Mouse (Mus musculus): ENCODE measurements at regions not wholly inside any gene's neighbourhood (a gene's known extent, or its start where the extent isn't known, plus 50 kb on each side); places are given as distances from the start of the nearest gene placed in this dataset.

- 76% methylated on average over 4 of the region's 4 CpGs for WGBS
- H3K4me1 ChIP-seq (ENCODE audit: control insufficient read depth, insufficient read depth, low read length) = no peaks in the 10 kb centered on the region
- TF ChIP-seq POLR2A (IDR thresholded peaks at IDR 0.05; ENCODE audit: borderline replicate concordance, extremely low read depth, low read depth, low read length) = no peak
- TF ChIP-seq CTCF (IDR thresholded peaks at IDR 0.05; ENCODE audit: insufficient read depth, low read length) = no peak
- no peak for DNase-seq
- H3K4me3 ChIP-seq (replicated peaks; ENCODE audit: extremely low read depth, low read depth, low read length) = no peak overlapping the region
These were observed 283.7 kb downstream of the Meis1 start for GRCm38 (mm10) chr11:18734904-18735664.

DNA sequence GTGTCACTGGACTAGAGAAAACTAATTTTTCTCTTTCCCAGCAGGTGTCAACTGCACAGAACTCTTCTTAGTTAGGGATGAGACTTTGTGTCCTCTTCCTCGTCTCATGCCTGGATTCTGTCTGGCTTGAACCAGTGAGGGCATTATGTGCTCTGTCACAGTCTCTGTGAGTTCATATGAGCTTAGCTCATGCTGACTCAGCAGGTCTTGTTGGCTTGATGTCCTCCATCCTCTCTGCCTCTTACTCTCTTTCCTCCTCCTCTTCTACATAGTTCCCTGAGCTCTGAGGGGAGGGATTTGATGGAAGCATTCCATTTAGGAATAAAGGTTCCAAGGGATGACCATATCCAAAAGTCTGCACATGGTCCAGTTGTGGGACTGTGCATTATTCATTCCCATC lies 284.7 kb downstream of the Meis1 start:
- TF ChIP-seq POLR2A (IDR thresholded peaks at IDR 0.05; ENCODE audit: borderline replicate concordance, extremely low read depth, low read depth, low read length) = no peak
- no peak for TF ChIP-seq CTCF (IDR thresholded peaks at IDR 0.05; ENCODE audit: insufficient read depth, low read length)
- no peak for DNase-seq
- Histone ChIP-seq H3K4me3 (replicated peaks; ENCODE audit: extremely low read depth, low read depth, low read length) (no peak overlapping the region), H3K4me1 (ENCODE audit: control insufficient read depth, insufficient read depth, low read length) (no peaks in the 10 kb centered on the region)
- 77% methylated on average over 1 of the region's 1 CpGs for WGBS

DNA sequence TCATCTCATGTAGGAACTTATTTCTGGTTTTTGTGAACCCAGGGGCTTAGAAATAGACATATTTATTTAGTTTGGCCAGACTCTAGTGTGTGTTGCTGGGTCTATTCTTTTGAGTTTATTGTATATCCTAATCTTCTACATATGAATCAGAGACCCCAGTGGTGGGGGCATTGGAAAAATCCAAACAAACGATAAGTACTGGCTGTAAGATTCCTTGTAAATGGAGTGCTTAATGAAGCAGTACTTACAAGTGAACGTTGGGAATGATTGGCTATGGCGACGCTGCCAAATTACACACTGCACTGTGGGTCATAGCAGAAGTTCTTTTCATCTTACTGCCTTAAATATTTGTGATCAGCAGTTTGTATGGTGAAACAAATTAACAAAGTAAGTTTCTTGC lies 289.0 kb downstream of the Meis1 start:
- no peak for DNase-seq
- H3K4me3 ChIP-seq (replicated peaks; ENCODE audit: extremely low read depth, low read depth, low read length) = no peak overlapping the region
- H3K4me1 ChIP-seq (ENCODE audit: control insufficient read depth, insufficient read depth, low read length) = no peaks in the 10 kb centered on the region
- WGBS = 53% methylated on average over 4 of the region's 4 CpGs
- TF ChIP-seq CTCF (IDR thresholded peaks at IDR 0.05; ENCODE audit: insufficient read depth, low read length) = no peak
- no peak for TF ChIP-seq POLR2A (IDR thresholded peaks at IDR 0.05; ENCODE audit: borderline replicate concordance, extremely low read depth, low read depth, low read length)

DNA sequence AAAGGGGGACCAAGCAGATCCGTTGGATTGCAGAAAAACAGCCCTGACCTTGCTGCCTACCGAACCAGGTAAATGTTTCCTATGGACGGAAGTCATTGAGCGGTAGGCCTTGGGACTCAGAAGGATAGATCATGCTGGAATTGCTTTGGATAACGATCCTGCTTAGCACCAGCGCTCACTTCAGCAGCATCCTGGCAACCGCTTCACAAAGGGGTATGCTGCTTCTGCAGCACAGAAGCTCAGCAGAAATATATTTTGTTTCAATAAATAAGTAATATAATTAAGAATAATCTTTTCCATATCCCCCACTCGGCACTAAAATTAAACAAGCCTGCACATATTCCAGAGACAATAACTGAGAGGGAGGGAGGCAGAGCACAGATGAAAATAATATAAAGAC lies 296.0 kb downstream of the Meis1 start:
- Histone ChIP-seq H3K4me3 (replicated peaks; ENCODE audit: extremely low read depth, low read depth, low read length) (no peak overlapping the region), H3K4me1 (ENCODE audit: control insufficient read depth, insufficient read depth, low read length) (no peaks in the 10 kb centered on the region)
- TF ChIP-seq CTCF (IDR thresholded peaks at IDR 0.05; ENCODE audit: insufficient read depth, low read length) = no peak
- no peak for TF ChIP-seq POLR2A (IDR thresholded peaks at IDR 0.05; ENCODE audit: borderline replicate concordance, extremely low read depth, low read depth, low read length)
- DNase-seq = no peak
- 87% methylated on average over 8 of the region's 8 CpGs for WGBS

GRCm38 (mm10) chr11:18715851-18716126 lies 303.0 kb downstream of the Meis1 start:
- no peak overlapping the region for H3K4me3 ChIP-seq (replicated peaks; ENCODE audit: extremely low read depth, low read depth, low read length)
- WGBS = 33% methylated on average over 1 of the region's 1 CpGs
- TF ChIP-seq CTCF (IDR thresholded peaks at IDR 0.05; ENCODE audit: insufficient read depth, low read length) = no peak
- TF ChIP-seq POLR2A (IDR thresholded peaks at IDR 0.05; ENCODE audit: borderline replicate concordance, extremely low read depth, low read depth, low read length) = no peak
- no peak for DNase-seq
- no peaks in the 10 kb centered on the region for H3K4me1 ChIP-seq (ENCODE audit: control insufficient read depth, insufficient read depth, low read length)

DNA sequence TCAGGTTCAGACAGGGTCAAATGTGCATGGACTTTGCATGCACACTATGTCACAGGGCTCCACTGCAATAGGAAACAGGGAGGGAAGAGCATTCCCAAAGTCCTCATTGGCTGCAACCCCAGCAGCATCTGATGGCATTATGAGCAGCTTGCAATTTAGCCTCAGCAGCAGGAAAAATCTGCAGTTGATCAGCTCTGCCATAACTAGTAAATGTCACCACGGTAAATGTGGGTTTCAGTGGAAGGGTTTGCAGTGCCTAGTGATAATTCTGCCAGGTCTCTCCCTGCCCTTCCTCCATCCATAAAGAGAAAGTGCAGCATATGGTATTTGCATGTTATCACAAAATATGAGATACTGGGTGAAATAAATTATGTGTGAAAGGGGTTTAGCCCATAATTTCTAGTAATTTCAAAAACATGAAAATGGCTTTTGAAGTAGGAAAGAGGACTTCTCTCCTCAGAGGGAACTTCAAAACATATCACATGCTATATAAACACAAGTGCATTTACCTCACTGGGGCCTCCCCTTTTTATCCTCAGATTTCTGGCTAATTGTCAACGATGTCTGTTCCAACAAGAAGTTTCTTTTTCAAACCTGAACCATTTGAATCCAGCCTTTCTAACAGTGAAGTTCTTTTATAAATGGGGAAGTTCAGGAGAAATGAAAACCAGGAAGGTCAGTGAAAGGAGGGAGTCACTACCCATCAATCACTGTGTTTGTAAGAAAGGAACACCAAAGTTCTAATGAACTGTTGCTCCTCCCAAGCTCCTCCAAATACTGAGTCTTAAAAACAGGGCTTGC lies 303.5 kb downstream of the Meis1 start:
- 41% methylated on average over 2 of the region's 2 CpGs for WGBS
- TF ChIP-seq POLR2A (IDR thresholded peaks at IDR 0.05; ENCODE audit: borderline replicate concordance, extremely low read depth, low read depth, low read length) (no peak), CTCF (IDR thresholded peaks at IDR 0.05; ENCODE audit: insufficient read depth, low read length) (no peak)
- no peak overlapping the region for H3K4me3 ChIP-seq (replicated peaks; ENCODE audit: extremely low read depth, low read depth, low read length)

GRCm38 (mm10) chr11:18714400-18714799 lies 304.4 kb downstream of the Meis1 start:
- Histone ChIP-seq H3K4me1 (ENCODE audit: control insufficient read depth, insufficient read depth, low read length) (no peaks in the 10 kb centered on the region), H3K4me3 (replicated peaks; ENCODE audit: extremely low read depth, low read depth, low read length) (no peak overlapping the region)
- DNase-seq = no peak
- no peak for TF ChIP-seq CTCF (IDR thresholded peaks at IDR 0.05; ENCODE audit: insufficient read depth, low read length)
- WGBS = 78% methylated on average over 5 of the region's 5 CpGs

More for the DNA sequence above, 303.5 kb downstream of the Meis1 start:
- DNase-seq = no peak
- no peaks in the 10 kb centered on the region for H3K4me1 ChIP-seq (ENCODE audit: control insufficient read depth, insufficient read depth, low read length)

DNA sequence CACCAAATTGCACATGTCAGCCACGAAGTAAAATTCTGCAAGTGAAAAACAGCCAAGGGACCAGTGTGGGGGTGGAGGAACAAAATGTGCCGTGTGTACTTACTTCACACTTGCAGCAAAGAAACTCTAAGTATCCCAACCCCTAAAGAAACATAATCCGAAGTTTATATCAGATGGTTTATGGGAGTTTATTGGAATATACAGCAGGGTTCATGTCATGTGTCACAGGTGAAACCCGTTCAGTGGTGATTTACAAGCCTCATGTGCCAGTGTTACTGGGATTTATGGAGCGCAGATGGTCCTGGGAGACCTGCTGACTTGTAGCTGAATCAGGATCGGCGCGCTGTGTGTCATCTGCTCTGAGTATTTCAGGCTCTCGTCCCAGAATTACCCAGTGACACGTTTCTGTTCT lies 306.1 kb downstream of the Meis1 start:
- 81% methylated on average over 10 of the region's 10 CpGs for WGBS
- no peak overlapping the region for H3K4me3 ChIP-seq (replicated peaks; ENCODE audit: extremely low read depth, low read depth, low read length)
- H3K4me1 ChIP-seq (ENCODE audit: control insufficient read depth, insufficient read depth, low read length) = no peaks in the 10 kb centered on the region
- no peak for TF ChIP-seq POLR2A (IDR thresholded peaks at IDR 0.05; ENCODE audit: borderline replicate concordance, extremely low read depth, low read depth, low read length)
- TF ChIP-seq CTCF (IDR thresholded peaks at IDR 0.05; ENCODE audit: insufficient read depth, low read length) = no peak
- no peak for DNase-seq

DNA sequence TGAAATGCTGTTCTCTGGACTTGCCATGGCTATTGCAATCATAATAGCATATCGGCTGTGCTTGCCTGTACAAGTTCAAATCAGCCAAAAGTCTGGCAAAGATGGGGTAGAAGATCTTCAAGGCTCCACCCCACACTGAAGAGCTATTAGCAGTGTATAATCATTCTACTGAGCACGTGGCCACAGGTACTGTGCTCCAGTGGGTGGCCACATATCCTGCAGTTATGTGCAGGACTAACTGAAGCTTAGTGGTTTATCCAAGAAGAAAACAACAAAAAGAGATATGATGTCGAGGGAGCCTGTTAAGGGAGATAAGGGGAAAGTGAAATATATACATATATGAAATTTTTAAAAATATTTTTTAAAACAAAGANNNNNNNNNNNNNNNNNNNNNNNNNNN lies 309.2 kb downstream of the Meis1 start:
- DNase-seq = no peak
- 69% methylated on average over 3 of the region's 3 CpGs for WGBS
- TF ChIP-seq CTCF (IDR thresholded peaks at IDR 0.05; ENCODE audit: insufficient read depth, low read length) = no peak
- TF ChIP-seq POLR2A (IDR thresholded peaks at IDR 0.05; ENCODE audit: borderline replicate concordance, extremely low read depth, low read depth, low read length) = no peak
- Histone ChIP-seq H3K4me1 (ENCODE audit: control insufficient read depth, insufficient read depth, low read length) (no peaks in the 10 kb centered on the region), H3K4me3 (replicated peaks; ENCODE audit: extremely low read depth, low read depth, low read length) (no peak overlapping the region)

- WGBS = 41% methylated on average over 6 of the region's 6 CpGs
- H3K4me3 ChIP-seq (replicated peaks; ENCODE audit: extremely low read depth, low read depth, low read length) = no peak overlapping the region
- TF ChIP-seq POLR2A (IDR thresholded peaks at IDR 0.05; ENCODE audit: borderline replicate concordance, extremely low read depth, low read depth, low read length) = no peak
- no peak for TF ChIP-seq CTCF (IDR thresholded peaks at IDR 0.05; ENCODE audit: insufficient read depth, low read length)
- no peak for DNase-seq
- no peaks in the 10 kb centered on the region for H3K4me1 ChIP-seq (ENCODE audit: control insufficient read depth, insufficient read depth, low read length)
These were observed 337.2 kb downstream of the Meis1 start for GRCm38 (mm10) chr11:18681593-18681992.

All from lung, adult 2 months (tissue).